Mouse (Mus musculus): ENCODE data around the gene Wdr13.

GRCm38 (mm10) chrX:8090346-8090953 is 42.2 kb downstream of the Wdr13 start, which contains the start of gene Was:
- TF ChIP-seq GATA1 (IDR thresholded peaks at IDR 0.05; ENCODE audit: low read length) (no peak), TAL1 (IDR thresholded peaks at IDR 0.05; ENCODE audit: low read length) (no peak)

Data from erythroblast, embryonic 14.5 days (primary cell).